Mouse (Mus musculus) ES-Bruce4 (cell line): ENCODE measurements around the gene Atmin. TPM values are rescaled to one million over a fixed set of nuclear protein-coding genes. Genes with fewer than 3 reads are reported as not detected.
A peak's percentile ranks its signal among the peaks of the same experiment; 100 is the strongest.

ENCODE experiments used
- H3K27ac ChIP-seq: 2 replicates; pipeline ENCODE4 v1.5.1; 2012; ENCODE audit warnings: low read length, inconsistent platforms; ENCODE audit not compliant: insufficient read depth
- H3K27me3 ChIP-seq: 2 replicates; pipeline ENCODE4 v1.6.1; 2012; ENCODE audit warnings: mild to moderate bottlenecking, low read length, inconsistent platforms; ENCODE audit not compliant: control insufficient read depth, poor library complexity, insufficient read depth, severe bottlenecking
- H3K36me3 ChIP-seq: 2 replicates; pipeline ENCODE4 v1.6.1; 2012; ENCODE audit warnings: inconsistent platforms, mild to moderate bottlenecking, low read length, moderate library complexity; ENCODE audit not compliant: control insufficient read depth, poor library complexity, insufficient read depth, severe bottlenecking
- H3K4me1 ChIP-seq: one replicate; pipeline ENCODE4 v1.8.1; 2011; ENCODE audit warnings: low read length; ENCODE audit not compliant: control insufficient read depth, insufficient read depth
- H3K4me3 ChIP-seq: 2 replicates; pipeline ENCODE4 v1.5.1; 2011; ENCODE audit warnings: low read depth, mild to moderate bottlenecking, low read length
- H3K9ac ChIP-seq: 2 replicates; pipeline ENCODE4 v1.6.1; 2012; ENCODE audit warnings: low read depth, mild to moderate bottlenecking, inconsistent platforms; ENCODE audit not compliant: poor library complexity, severe bottlenecking
- H3K9me3 ChIP-seq: replicated peaks from 2 replicates; pipeline ENCODE4 v1.6.1; 2012; ENCODE audit warnings: mild to moderate bottlenecking, low read length, inconsistent platforms; ENCODE audit not compliant: control insufficient read depth, poor library complexity, insufficient read depth, severe bottlenecking
- CTCF ChIP-seq: IDR thresholded peaks from one replicate; pipeline ENCODE4 v1.8.1; 2011; ENCODE audit warnings: low read depth, low read length
- EP300 ChIP-seq: IDR thresholded peaks from 2 replicates; pipeline ENCODE4 v1.6.1; 2011; ENCODE audit warnings: low read depth, low read length; ENCODE audit not compliant: insufficient read depth
- POLR2A ChIP-seq: IDR thresholded peaks from one replicate; pipeline ENCODE4 v1.8.1; 2011; ENCODE audit warnings: low read length; ENCODE audit not compliant: insufficient read depth
- polyA plus RNA-seq: library from polyadenylated mRNA; stranded (reverse); fragments of >200 nt; gene quantifications from 2 replicates; pipeline ENCODE4 v1.2.4, GENCODE M21; 2011; ENCODE audit warnings: low read depth; ENCODE audit not compliant: missing spikeins, insufficient read depth, insufficient read length

Atmin gene
- polyA plus RNA-seq, 1 experiment = 42.1 TPM

- no peak overlapping the region for H3K9ac ChIP-seq
- peaks cover 57% of the 10 kb centered on the region for H3K36me3 ChIP-seq
- H3K4me1 ChIP-seq = peaks cover 3% of the 10 kb centered on the region
- no peaks in the 10 kb centered on the region for H3K9me3 ChIP-seq
- TF ChIP-seq EP300 = no peak
- no peak for TF ChIP-seq CTCF
- TF ChIP-seq POLR2A = no peak
- H3K27ac ChIP-seq = peak overlapping the region; percentile 46
- H3K27me3 ChIP-seq = no peaks in the 10 kb centered on the region
- H3K4me3 ChIP-seq = no peak overlapping the region
Observed at GRCm38 (mm10) chr8:116935506-116935905, 7.7 kb upstream of the Atmin start.

- Histone ChIP-seq H3K9me3 (no peaks in the 10 kb centered on the region), H3K27me3 (no peaks in the 10 kb centered on the region), H3K36me3 (peaks cover 12% of the 10 kb centered on the region), H3K9ac (no peak overlapping the region), H3K4me3 (no peak overlapping the region), H3K4me1 (peaks cover under 1% of the 10 kb centered on the region), H3K27ac (no peak overlapping the region)
- TF ChIP-seq CTCF (no peak), EP300 (no peak), POLR2A (no peak)
Observed at GRCm38 (mm10) chr8:116942284-116943058, 722 bp upstream of the Atmin start.

GRCm38 (mm10) chr8:116943555-116944384 lies 577 bp downstream of the Atmin start:
- peak overlapping the region; percentile 97 for H3K4me3 ChIP-seq

GRCm38 (mm10) chr8:116944385-116944696 lies 1.1 kb downstream of the Atmin start:
- Histone ChIP-seq H3K36me3 (no peaks in the 10 kb centered on the region), H3K27ac (no peak overlapping the region), H3K9ac (peak overlapping the region; percentile 95), H3K9me3 (no peaks in the 10 kb centered on the region), H3K27me3 (no peaks in the 10 kb centered on the region), H3K4me1 (peaks cover 3% of the 10 kb centered on the region), H3K4me3 (peak overlapping the region; percentile 97)
- TF ChIP-seq POLR2A (no peak), EP300 (no peak), CTCF (no peak)

More at GRCm38 (mm10) chr8:116943555-116944384, 577 bp downstream of the Atmin start:
- no peak for TF ChIP-seq POLR2A
- no peak for TF ChIP-seq CTCF
- no peak for TF ChIP-seq EP300
- Histone ChIP-seq H3K27ac (no peak overlapping the region), H3K9ac (peak overlapping the region; percentile 95), H3K36me3 (no peaks in the 10 kb centered on the region), H3K27me3 (no peaks in the 10 kb centered on the region), H3K4me1 (peaks cover 3% of the 10 kb centered on the region), H3K9me3 (no peaks in the 10 kb centered on the region)

GRCm38 (mm10) chr8:116945169-116945910 lies 2.1 kb downstream of the Atmin start:
- Histone ChIP-seq H3K4me1 (peaks cover 3% of the 10 kb centered on the region), H3K4me3 (peak overlapping the region; percentile 25), H3K27me3 (no peaks in the 10 kb centered on the region), H3K9me3 (no peaks in the 10 kb centered on the region), H3K36me3 (no peaks in the 10 kb centered on the region), H3K27ac (peak overlapping the region; percentile 45; the same call in 1 of the 2 replicates), H3K9ac (peak overlapping the region; percentile 95)
- no peak for TF ChIP-seq POLR2A
- no peak for TF ChIP-seq CTCF
- TF ChIP-seq EP300 = no peak
